Mouse (Mus musculus): Measurements from ENCODE around the gene Tsku.

Tsku gene

GRCm38 (mm10) chr7:98358016-98358415 is 3.1 kb downstream of the Tsku start:
- DNase-seq = no peak

GRCm38 (mm10) chr7:98357324-98357723 is 3.8 kb downstream of the Tsku start:
- no peak for DNase-seq

- no peak for DNase-seq
Measured at GRCm38 (mm10) chr7:98354921-98355310, 6.2 kb downstream of the Tsku start.

GRCm38 (mm10) chr7:98354160-98354920 is 6.8 kb downstream of the Tsku start:
- DNase-seq = no peak

GRCm38 (mm10) chr7:98353616-98354015 is 7.5 kb downstream of the Tsku start:
- DNase-seq = no peak

- no peak for DNase-seq
Measured at GRCm38 (mm10) chr7:98351523-98351922, 9.6 kb downstream of the Tsku start.

GRCm38 (mm10) chr7:98349821-98350220 is 11.3 kb downstream of the Tsku start:
- DNase-seq = no peak

GRCm38 (mm10) chr7:98349096-98349495 is 12.0 kb downstream of the Tsku start:
- peak; percentile 91 for DNase-seq

- peak; percentile 64 for DNase-seq
Measured at GRCm38 (mm10) chr7:98348043-98348442, 13.1 kb downstream of the Tsku start.

- DNase-seq = no peak
Measured at GRCm38 (mm10) chr7:98347471-98347870, 13.7 kb downstream of the Tsku start.

- no peak for DNase-seq
Measured at GRCm38 (mm10) chr7:98345036-98345435, 16.1 kb downstream of the Tsku start.

- DNase-seq = peak; percentile 52
Measured at GRCm38 (mm10) chr7:98344361-98344760, 16.8 kb downstream of the Tsku start.

- DNase-seq = no peak
Measured at GRCm38 (mm10) chr7:98342249-98342648, 18.9 kb downstream of the Tsku start.

- DNase-seq = peak; percentile 90
Measured at GRCm38 (mm10) chr7:98341475-98341874, 19.7 kb downstream of the Tsku start.

GRCm38 (mm10) chr7:98340343-98340742 is 20.8 kb downstream of the Tsku start:
- no peak for DNase-seq

GRCm38 (mm10) chr7:98333987-98334386 is 27.1 kb downstream of the Tsku start:
- DNase-seq = no peak

- no peak for DNase-seq
Measured at GRCm38 (mm10) chr7:98333507-98333906, 27.6 kb downstream of the Tsku start.

GRCm38 (mm10) chr7:98332678-98333397 is 28.3 kb downstream of the Tsku start:
- no peak for DNase-seq

GRCm38 (mm10) chr7:98331932-98332331 is 29.2 kb downstream of the Tsku start:
- DNase-seq = no peak

GRCm38 (mm10) chr7:98330375-98331002 is 30.6 kb downstream of the Tsku start:
- DNase-seq = no peak

- no peak for DNase-seq
Measured at GRCm38 (mm10) chr7:98329651-98330374, 31.3 kb downstream of the Tsku start.

- DNase-seq = no peak
Measured at GRCm38 (mm10) chr7:98328311-98328710, 32.8 kb downstream of the Tsku start.

- no peak for DNase-seq
Measured at GRCm38 (mm10) chr7:98326051-98326450, 35.1 kb downstream of the Tsku start.

All from right cerebral cortex, postnatal 14 days (tissue).